Mouse (Mus musculus) CD8-positive naive resting alpha-beta T cell, adult 2 months (primary cell): ENCODE results near the gene Nkx6-2.

Source experiments
- DNase-seq, 2 experiments: peaks; one replicate each; pipeline ENCODE4 v3.0.0; 2022; ENCODE audit warnings: low read depth in 2 of 2, low spot score in 2 of 2

The Nkx6-2 gene

DNA sequence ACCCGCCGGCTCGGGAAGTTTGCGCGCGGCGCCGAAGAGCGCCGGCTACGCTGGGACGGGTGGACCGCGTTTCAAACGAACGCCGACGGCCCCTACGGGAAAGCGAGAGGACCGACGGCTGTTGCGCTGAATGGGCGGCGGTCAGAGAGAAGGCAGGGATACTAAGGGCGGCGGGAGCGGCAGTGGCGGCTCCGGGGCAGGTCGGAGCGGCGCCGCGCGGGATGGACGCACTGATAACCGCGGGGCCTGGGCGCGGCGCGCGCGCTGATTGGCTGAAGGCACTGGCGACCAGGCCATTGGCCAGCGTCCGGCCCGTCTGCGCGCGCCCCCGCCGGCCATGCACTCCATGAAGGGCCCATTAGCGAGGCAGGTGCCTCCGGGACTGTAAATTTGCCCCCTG, at the start of gene Nkx6-2:
TSS of gene Nkx6-2 (minus strand) at position 203 of the 400 bp plus-strand sequence.
- DNase-seq, result no peak

GRCm38 (mm10) chr7:139625156-139625555, 42.6 kb upstream of the Nkx6-2 start:
- no peak for DNase-seq

DNA sequence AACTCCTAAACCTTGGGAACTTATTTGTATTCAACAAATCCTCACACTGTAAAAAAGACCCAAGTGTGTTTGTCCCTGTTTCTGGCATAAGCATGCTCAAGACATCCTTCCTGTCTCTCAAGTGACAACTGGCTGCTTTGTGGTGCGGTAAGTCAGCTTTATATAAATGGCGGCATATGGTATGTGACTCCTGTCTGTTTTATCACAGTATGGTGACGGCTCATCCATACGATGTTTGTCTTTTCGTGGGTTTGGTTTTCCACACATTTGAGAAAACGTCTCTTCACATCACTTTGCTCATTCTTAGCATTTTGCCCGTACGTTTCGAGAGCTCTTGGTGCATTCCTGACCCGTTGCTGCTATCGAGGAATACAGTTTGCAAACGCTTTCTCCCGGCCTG, 40.0 kb upstream of the Nkx6-2 start:
- DNase-seq, result no peak

- DNase-seq, result peak in 1 of 2 experiments; percentile 28
Observed at GRCm38 (mm10) chr7:139615767-139616766, 33.5 kb upstream of the Nkx6-2 start.

DNA sequence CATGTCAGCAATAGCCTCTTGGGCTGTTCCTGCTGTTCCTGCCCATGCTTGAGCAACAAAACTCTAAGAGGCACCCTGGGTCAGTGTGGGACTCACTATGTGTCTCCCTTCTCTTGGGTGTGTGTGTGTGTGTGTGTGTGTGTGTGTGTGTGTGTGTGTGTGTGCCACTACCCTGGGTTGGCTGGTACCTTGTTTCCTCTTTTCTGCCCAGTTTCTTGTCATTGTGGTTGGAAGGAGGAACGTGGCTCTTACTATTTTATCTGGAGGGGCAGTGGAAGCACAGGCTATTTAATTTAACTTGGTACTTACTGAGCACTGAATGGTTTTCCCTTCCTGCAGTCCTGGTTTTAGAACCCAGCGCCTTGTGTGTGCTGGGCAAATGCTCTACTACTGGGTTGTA, 27.7 kb upstream of the Nkx6-2 start:
- DNase-seq, result no peak

GRCm38 (mm10) chr7:139595862-139596261, 13.3 kb upstream of the Nkx6-2 start:
- DNase-seq, result no peak

DNA sequence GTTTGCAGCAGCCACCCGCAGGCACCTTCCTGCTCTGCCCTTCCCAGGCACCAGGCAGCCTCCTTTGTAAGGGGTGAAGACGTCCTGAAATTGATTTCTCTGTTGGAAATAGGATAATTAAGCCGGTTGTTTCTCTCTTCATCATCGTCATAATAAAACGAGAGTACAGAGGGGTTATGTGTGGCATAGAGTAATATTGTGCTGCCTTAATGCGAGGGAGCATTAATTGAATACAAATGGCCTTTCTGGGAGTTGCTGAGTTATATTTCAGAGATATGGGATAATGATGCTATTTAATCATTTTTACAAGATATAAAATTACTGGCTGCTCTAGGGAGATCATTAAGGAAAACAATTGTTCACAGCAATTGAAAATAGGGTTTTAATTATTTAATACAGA, 12.7 kb upstream of the Nkx6-2 start:
- DNase-seq, result no peak

DNA sequence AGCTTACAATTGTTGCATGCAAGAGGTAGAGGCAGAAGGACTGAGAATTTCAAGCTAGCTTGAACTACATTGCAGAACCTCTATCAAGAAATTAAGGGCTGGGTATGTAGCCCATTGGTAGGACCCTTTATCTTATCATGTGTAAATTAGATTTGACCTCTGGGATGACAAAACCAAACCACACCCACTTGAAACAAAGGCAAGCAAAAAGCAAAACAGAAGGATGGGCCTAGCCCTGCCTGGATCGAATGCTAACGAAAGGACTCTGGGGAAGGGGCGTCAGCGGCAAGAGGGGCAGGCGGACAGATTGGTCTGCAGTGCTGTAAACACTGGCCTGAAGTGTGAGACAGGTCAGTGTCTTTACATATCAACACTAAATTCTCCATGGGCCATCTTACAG, 8.7 kb upstream of the Nkx6-2 start:
- no peak for DNase-seq

DNA sequence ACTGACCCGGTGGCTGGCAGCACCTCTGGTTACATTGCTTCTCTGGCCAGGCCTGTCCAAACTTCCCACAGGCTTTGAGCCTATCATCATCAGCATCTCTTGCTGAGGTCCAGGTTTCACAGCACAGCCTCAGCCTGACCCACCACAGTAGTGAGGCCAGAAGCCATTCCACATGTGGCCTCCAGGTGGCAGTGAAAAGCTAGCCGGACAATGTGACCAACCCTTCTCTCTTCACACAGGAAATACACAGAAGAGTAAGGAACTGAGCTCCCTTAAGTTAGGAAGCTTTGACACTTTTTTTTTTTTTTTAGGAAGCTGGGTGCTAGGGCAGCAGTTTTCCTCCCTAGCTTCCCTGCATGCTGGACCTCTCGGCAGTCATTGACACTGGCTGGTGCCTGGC, 7.7 kb upstream of the Nkx6-2 start:
- DNase-seq, result no peak

- no peak for DNase-seq
Observed at GRCm38 (mm10) chr7:139587919-139588318, 5.3 kb upstream of the Nkx6-2 start.

GRCm38 (mm10) chr7:139585183-139585821, 2.7 kb upstream of the Nkx6-2 start:
- no peak for DNase-seq

DNA sequence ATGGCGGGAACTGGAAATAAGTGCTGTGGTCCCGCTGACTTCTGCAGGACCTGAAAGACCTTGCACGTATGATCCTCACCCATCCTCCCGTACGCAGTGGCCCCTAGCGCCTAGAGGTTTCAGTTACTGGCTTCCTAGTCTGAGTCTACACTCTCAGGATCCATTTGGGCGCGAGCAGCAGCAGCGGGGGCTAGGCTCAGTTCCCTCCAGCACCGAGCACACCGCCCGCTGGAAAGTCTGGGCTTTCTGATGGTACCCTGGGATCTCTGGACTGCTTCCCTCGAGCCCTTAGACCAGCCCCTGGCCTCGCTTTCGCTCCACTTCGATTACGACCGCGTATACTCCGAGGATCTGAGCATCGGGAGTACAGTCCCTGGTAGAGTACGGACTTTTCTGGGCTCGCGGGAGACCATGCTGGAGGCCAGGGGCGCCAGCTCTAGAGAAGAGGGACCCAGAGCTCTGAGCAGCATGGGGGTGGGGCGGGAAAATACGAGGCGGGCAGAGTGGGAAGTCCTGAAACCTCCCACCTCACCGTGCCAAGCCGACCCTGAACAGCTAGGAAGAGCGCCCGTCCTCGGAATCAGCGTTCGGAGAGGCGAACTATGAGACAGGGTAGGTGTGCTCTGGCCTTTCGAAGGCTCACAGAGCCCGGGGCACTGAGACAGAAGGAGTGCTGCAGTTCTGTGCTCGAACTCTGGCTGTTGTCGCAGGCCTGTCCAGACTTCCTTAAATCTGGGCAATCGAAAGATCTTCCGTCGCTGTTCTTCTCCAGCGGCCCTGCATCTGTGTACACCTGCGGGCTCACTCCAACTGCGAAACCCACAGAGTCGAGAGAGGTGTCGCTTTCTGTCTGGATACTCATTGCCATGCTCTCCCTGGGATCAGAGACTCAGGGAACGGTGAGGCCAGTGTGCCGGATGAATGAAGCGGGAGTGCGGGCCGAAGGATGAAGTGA, 1.9 kb upstream of the Nkx6-2 start:
- no peak for DNase-seq

DNA sequence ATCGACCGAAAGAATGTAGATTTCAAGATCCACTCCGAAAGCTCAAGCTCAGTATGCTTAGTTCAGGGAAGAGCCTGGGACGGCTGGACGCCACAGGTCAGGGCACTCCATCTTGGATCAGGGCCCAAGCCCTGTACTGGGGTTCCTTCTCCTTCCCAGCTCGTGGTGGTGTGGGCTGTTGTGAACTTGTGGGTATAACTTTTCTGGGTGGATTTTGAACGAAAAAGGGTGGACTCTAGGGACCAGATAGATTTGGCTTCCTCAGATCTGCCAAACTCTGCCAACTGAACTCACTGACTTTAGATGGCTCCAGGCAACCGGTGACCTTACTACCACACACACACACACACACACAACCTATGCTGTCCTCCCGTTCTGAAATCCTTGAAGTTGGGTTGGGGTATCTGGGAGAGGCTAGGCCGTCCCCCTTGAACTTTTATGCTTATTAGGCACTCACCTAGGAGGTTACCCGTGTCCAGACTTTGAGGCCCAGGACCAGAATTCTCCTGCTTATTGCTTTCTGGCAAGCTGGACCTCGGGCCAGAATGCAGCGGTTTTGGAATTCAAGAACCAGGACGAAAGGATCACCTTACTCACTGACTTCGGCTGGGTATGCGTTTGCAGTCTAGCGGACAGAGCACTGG, 619 bp upstream of the Nkx6-2 start:
- no peak for DNase-seq

GRCm38 (mm10) chr7:139581801-139582571, 611 bp downstream of the Nkx6-2 start:
- no peak for DNase-seq

GRCm38 (mm10) chr7:139580851-139581775, 1.5 kb downstream of the Nkx6-2 start:
- no peak for DNase-seq

DNA sequence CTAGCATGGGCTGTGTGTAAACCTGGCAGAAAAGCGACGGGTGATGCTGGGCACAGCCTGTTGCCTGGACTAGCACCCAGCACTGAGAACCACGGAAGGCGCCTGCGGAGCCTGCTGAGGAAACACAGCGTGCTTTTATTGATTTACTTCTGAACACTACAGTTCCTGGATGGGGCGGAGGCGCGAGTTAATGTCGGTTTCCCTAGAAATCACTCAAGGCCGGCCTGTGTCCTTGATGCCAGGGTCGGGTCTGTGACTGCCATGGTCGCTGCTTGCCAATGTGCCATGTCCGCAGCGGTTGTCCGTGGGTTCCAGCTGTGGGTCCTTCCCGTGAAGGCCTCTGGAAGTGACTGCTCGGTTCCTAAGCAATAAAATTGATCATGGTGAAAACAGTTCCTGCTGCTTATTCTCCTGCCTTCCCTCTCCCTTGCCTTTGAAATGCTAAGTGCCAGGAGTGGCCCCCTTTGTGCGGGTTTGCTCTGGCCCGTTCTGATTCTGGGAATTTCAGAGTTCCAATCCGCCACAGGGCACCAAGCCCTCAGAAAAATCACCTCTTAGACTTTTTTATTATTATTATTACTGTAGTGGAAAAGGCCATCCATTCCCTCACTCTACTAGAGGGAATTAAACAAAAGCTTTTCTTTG, 3.2 kb downstream of the Nkx6-2 start:
- no peak for DNase-seq

DNA sequence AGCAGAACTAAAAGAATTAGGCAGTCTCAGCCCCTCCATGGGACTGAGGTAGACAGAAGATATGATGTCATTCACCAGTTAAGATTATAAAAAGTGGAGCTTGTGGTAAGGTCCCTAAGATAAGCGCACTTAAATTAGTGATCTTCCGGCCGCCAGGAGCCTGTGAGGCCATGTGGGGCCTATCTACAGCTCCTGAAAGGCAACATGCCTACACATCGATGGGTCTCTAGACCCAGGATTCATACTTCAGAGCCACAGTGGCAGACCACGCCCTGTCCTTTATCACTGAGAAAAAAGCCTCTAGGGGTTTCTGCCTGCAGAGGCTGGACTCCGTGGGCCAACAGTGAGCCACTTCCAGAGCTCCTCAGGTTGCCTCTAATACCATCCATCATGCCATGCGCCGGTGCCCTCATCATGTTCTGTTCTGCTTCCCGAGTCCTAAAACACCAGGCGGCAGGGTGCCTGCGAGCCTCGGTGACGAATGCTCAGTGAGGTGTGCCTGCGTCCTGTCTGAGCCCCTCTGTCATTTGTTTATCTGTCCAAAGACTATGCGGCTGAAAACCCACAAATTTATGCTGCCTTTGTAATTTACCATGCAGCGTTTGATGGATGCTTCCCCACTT, 6.4 kb downstream of the Nkx6-2 start:
- DNase-seq, result no peak

DNA sequence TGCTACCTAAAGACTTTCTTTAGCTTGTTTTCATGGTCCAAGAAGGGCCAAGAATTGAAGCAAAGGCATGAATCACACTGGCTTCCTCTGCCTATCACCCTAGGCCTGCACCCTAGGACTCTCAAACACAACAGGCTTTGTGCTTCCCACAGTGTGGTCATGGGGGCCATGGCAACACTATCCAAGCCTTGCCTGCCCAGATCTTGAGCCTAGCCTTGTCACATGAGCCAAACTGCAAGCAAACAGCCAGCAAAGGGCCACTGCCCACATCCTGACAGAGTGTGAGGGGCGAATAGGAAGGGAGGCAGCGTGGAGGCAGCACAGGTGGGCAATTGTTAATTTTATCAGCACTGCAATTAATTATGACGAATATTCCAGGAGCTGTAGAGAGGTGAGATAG, 9.9 kb downstream of the Nkx6-2 start:
- DNase-seq, result no peak
